Mouse (Mus musculus) liver, adult 2 months (tissue): ENCODE measurements around the gene Ankub1. TPM values are rescaled to one million over a fixed set of nuclear protein-coding genes. Genes with fewer than 3 reads are reported as not detected.

ENCODE experiments used
- DNase-seq: peaks from one replicate; pipeline ENCODE4 v3.0.0-alpha.2; 2011; ENCODE audit warnings: low read depth, low spot score; ENCODE audit errors: extremely low read depth
- H3K27ac ChIP-seq: fragments of 200-500 bp; replicated peaks from 2 replicates; pipeline ENCODE4 v1.5.1; 2012; ENCODE audit warnings: low read depth, mild to moderate bottlenecking, control low read depth, inconsistent platforms, low read length; ENCODE audit not compliant: insufficient read depth
- H3K27me3 ChIP-seq: fragments of 200-500 bp; 2 replicates; pipeline ENCODE4 v1.6.1; 2012; ENCODE audit warnings: mild to moderate bottlenecking, moderate library complexity, low read length, inconsistent platforms; ENCODE audit not compliant: control insufficient read depth, insufficient read depth
- H3K36me3 ChIP-seq: fragments of 200-500 bp; 2 replicates; pipeline ENCODE4 v1.6.1; 2012; ENCODE audit warnings: low read length, inconsistent platforms; ENCODE audit not compliant: control insufficient read depth, insufficient read depth
- H3K4me1 ChIP-seq: fragments of 200-500 bp; 2 replicates; pipeline ENCODE4 v1.6.1; 2011; ENCODE audit warnings: low read length; ENCODE audit not compliant: control insufficient read depth, insufficient read depth
- H3K4me3 ChIP-seq: fragments of 200-500 bp; 2 replicates; pipeline ENCODE4 v1.5.1; 2011; ENCODE audit warnings: low read depth, mild to moderate bottlenecking, control low read depth, low read length, moderate library complexity; ENCODE audit not compliant: insufficient read depth
- H3K79me2 ChIP-seq: fragments of 200-500 bp; 2 replicates; pipeline ENCODE4 v1.6.1; 2012; ENCODE audit warnings: inconsistent platforms, mild to moderate bottlenecking, low read length, moderate library complexity; ENCODE audit not compliant: control insufficient read depth, insufficient read depth
- H3K9ac ChIP-seq: fragments of 200-500 bp; 2 replicates; pipeline ENCODE4 v1.6.1; 2012; ENCODE audit warnings: low read depth, mild to moderate bottlenecking, control low read depth, inconsistent platforms, low read length
- CTCF ChIP-seq: fragments of 200-500 bp; IDR thresholded peaks from 2 replicates; pipeline ENCODE4 v1.5.1; 2011; ENCODE audit warnings: low read depth, low read length, control low read depth
- POLR2A ChIP-seq: fragments of 200-500 bp; IDR thresholded peaks from 2 replicates; pipeline ENCODE4 v1.6.1; 2011; ENCODE audit warnings: low read length, control low read depth; ENCODE audit not compliant: insufficient read depth; ENCODE audit errors: extremely low read depth
- WGBS: fragments of 180-500 bp; shearing (Covaris S2); methylation state at CpG from one replicate; pipeline ENCODE4 v1.1.7; 2018; 5-methylcytosine and 5-hydroxymethylcytosine counted together
- polyA plus RNA-seq: library from polyadenylated mRNA; depleted of rRNA; stranded (reverse); fragments of >200 nt; gene quantifications from 2 replicates; pipeline ENCODE4 v1.2.3, GENCODE M21; 2012; rRNA removed
- total RNA-seq: library from RNA; depleted of rRNA; stranded (reverse); fragments of >200 nt; gene quantifications from 2 replicates; pipeline ENCODE4 v1.2.3, GENCODE M21; 2014; rRNA removed

The Ankub1 gene
- total and polyA plus RNA-seq, 2 experiments, result 0.12 to 0.18 TPM

GRCm38 (mm10) chr3:57612430-57612997 is 80.1 kb downstream of the Ankub1 start:
- Histone ChIP-seq H3K27ac (no peak overlapping the region), H3K27me3 (no peaks in the 10 kb centered on the region), H3K36me3 (no peaks in the 10 kb centered on the region), H3K79me2 (no peaks in the 10 kb centered on the region), H3K4me1 (no peaks in the 10 kb centered on the region), H3K4me3 (no peak overlapping the region), H3K9ac (no peak overlapping the region)
- TF ChIP-seq POLR2A, result no peak
- TF ChIP-seq CTCF, result no peak
- WGBS, result 78% methylated on average over 3 of the region's 3 CpGs
- no peak for DNase-seq

- Histone ChIP-seq H3K4me3 (no peak overlapping the region), H3K4me1 (no peaks in the 10 kb centered on the region), H3K79me2 (no peaks in the 10 kb centered on the region), H3K27me3 (no peaks in the 10 kb centered on the region), H3K36me3 (no peaks in the 10 kb centered on the region), H3K27ac (no peak overlapping the region), H3K9ac (no peak overlapping the region)
- no peak for TF ChIP-seq POLR2A
- no peak for TF ChIP-seq CTCF
- 68% methylated on average over 7 of the region's 7 CpGs for WGBS
- no peak for DNase-seq
These were observed 80.8 kb downstream of the Ankub1 start for GRCm38 (mm10) chr3:57611776-57612175.

Other genes with a start within 250 kb of the Ankub1 start
- gene Wwtr1, start 116.9 kb downstream of the Ankub1 start, total RNA-seq, result 10.5 and 11.9 TPM in 2 replicates
- gene Wwtr1, start 116.9 kb downstream of the Ankub1 start, polyA plus RNA-seq, result 4.9 and 5.4 TPM in 2 replicates
- 17.3 and 21.2 TPM in 2 replicates for gene Commd2, start 41.1 kb downstream of the Ankub1 start, total RNA-seq
- gene Commd2, start 41.1 kb downstream of the Ankub1 start, polyA plus RNA-seq, result 13.4 and 13.9 TPM in 2 replicates
- gene Rnf13, start 43.3 kb upstream of the Ankub1 start, total RNA-seq, result 193 and 201 TPM in 2 replicates
- gene Rnf13, start 43.3 kb upstream of the Ankub1 start, polyA plus RNA-seq, result 127 and 144 TPM in 2 replicates
- gene Pfn2, start 155.3 kb upstream of the Ankub1 start, total RNA-seq, result 2.0 and 4.0 TPM in 2 replicates
- gene Pfn2, start 155.3 kb upstream of the Ankub1 start, polyA plus RNA-seq, result 1.3 and 1.6 TPM in 2 replicates